Mouse (Mus musculus) urinary bladder, adult 18-20 months (tissue): ENCODE results near the gene Pax1.

ENCODE experiments used
- DNase-seq, 2 experiments: peaks; one replicate each; pipeline ENCODE4 v3.0.0; 2022; ENCODE audit warnings: low spot score in 2 of 2, mixed read lengths in 2 of 2

Gene Pax1

GRCm38 (mm10) chr2:147372947-147373666 lies 11.4 kb downstream of the Pax1 start:
- DNase-seq, result no peak

DNA sequence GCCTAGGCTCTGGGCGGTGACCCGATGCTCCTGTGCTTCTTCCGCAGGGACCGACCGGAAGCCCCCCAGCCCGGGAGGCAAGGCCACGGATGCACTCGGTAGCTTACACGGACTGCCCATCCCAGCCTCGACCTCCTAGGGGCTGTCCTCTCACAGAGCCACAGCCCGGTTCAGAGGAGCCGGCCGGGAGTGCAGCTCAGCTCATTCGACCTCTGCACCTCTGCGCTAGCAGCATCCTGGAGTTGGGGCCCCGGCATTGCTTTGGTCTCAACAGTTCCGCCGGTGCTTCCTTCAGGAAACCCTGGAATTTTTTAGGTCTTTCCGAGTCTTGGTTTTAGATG lies 11.9 kb downstream of the Pax1 start:
- DNase-seq, result no peak

DNA sequence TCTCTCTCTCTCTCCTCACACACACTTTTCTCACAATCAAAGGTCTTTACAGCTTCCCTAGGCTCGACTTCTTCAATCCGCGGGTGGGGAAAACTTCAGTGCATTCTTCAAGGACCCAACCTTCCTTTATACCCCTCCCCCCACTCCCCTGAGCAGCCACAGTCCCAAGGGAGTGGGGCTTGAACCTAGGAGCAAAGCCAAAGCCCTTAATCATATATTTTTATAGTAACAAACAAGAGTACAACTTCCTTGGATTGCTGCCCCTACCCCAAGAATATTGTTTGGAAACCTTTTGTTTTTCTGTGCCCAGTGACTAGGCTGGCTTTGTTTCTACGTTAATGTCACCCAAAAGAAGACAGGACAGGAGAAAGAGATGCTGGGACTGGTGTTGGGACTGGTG lies 12.5 kb downstream of the Pax1 start:
- DNase-seq, result no peak

DNA sequence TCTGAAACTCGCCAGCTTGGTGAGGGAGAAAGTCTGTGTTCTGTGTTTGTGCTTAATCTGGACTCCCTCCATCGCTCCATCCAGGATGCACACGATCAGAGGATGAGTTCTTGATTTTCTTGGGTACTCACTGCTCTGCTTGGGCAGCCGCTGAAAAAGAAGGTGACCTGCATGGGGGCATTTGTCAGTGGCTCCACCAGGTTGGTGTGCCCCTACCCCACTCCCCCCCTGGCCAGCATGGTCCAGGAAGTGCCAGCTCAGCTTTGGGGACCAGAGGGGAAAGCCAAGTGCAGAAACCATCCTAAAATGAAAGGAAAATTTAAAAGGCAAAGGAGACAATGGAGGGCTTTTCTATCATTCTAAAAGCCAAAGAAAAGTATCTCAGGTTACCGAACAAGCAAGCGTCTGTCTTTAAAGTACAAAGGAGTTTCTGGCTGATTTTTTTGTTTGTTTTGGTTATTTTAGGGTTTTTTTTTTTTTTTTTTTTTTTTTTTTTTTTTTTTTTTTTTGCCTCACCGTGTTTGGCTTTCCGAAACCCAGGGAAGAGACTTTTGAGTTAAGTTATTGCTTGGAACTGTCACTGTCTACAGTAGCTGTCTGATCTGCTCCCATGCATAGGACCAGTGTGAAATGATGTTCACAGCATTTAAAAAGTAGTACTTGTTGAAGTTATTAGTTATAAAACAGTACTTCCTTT lies 13.4 kb downstream of the Pax1 start:
- no peak for DNase-seq

GRCm38 (mm10) chr2:147378934-147379333 lies 17.2 kb downstream of the Pax1 start:
- DNase-seq, result no peak

- no peak for DNase-seq
These were observed 21.6 kb downstream of the Pax1 start for GRCm38 (mm10) chr2:147383373-147383772.

DNA sequence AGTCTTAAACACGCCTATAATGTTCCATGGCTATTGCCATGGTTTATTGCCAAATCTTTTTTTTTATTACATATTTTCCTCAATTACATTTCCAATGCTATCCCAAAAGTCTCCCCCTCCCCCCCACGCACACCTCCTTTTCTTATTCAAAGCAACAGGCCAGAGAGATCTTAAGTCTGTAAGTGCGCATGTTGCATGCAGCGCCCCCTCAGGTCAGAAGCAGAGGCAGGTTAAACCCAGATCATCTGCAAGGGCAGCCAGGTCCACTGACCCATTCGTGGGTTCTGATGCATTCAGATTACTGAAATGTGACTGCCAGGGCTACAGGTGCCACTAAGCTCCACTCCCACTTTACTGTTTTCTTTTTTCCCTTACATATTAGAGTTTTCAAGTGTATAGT lies 25.2 kb downstream of the Pax1 start:
- no peak for DNase-seq

- no peak for DNase-seq
These were observed 47.6 kb downstream of the Pax1 start for GRCm38 (mm10) chr2:147409323-147409722.

GRCm38 (mm10) chr2:147415037-147415436 lies 53.3 kb downstream of the Pax1 start:
- no peak for DNase-seq

DNA sequence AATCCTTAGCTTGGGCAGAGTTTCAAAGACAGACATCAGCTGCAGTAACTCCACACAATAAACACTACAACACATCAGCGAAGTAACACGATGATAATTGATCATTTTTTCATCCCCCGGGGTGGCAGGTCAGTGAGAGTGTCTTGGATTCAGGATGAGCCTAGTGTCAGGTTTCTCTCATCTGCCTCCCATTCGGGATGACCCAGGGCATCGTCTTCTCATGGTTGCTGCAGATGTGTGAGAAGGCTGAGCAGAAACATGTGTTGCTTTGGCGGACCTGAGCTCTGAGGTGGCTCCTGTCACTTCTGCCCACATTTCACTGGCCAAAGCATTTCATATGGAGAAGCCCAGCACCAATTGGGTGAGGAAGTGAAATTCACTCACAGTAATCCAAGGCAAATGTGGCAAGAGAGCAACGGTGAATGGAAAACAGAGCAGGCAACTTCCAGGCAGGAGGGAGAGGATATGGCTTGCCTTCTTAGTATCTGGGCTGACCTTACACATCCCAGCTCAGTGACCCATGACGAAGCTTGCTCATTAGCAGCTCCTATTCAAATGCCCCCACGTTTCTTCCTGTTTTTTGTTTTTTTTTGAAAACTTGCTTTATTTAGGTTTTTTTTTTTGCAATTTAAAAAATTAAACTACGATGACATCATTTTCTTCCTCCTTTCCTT lies 63.0 kb downstream of the Pax1 start:
- no peak for DNase-seq

DNA sequence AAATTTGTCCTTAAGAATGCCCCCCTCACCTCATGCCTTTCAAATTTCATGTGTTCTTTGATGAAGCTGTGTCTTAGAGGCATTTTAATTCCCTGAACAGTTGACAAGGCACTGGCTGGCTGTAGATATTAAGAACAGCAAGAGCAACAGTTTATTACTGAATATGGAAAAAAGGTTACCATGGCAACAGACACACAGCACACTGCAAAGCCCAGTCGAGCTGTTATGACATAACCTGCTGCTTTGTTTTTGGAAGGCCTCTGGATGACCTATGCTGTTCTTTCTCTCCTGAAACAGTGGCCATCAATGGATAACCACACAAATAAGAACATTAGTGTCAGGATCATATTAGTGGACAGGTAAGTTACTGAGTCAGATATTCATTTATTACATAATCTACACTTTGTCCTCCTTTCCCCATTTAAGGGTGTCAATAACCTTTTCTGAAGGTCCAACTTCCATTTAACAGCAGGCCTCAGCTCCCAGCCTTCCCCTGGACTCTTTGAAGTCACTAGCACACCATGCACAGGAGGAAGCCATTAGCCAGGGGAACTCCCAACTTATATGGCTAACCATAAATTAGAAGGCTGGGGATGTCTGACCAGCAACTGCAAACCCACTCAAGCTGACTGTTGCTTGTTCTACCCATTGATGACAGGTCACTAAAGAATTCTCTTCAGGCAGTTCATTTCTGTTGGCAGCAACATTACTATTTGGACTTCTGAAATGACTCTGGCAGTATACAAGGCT lies 68.1 kb downstream of the Pax1 start:
- no peak for DNase-seq

GRCm38 (mm10) chr2:147433120-147433519 lies 71.4 kb downstream of the Pax1 start:
- DNase-seq, result no peak
